Comparison of ENCODE assay signal across 8 mouse cellular contexts in genomic region chr6:113696582-113697221, GRCm38 (mm10). TPM values are rescaled to one million over a fixed set of nuclear protein-coding genes. Genes with fewer than 3 reads are reported as not detected.
DNase-seq lines count a peak whose midpoint lies in the region; ATAC-seq and TF ChIP-seq lines count a peak whose summit lies in the region.

Tatdn2 (plus strand) TSS chr6:113697050.

- ATAC-seq in forebrain, embryonic 11.5 days (replicated peaks; ENCODE audit: low FRiP score), result peak; percentile 99
- peak; percentile 99 for ATAC-seq in heart, embryonic 16.5 days (replicated peaks; ENCODE audit: extremely low read depth, insufficient read depth, low FRiP score)
- ATAC-seq in liver, embryonic 15.5 days (ENCODE audit: insufficient read depth), result peak; percentile 95
- peak; percentile 99 for ATAC-seq in neural tube, embryonic 12.5 days (ENCODE audit: low FRiP score, low read depth)

- H3K9me3 ChIP-seq in CH12.LX (replicated peaks; ENCODE audit: low read length), result no peaks in the 10 kb centered on the region
- no peaks in the 10 kb centered on the region for H3K9me3 ChIP-seq in forebrain, embryonic 11.5 days (ENCODE audit: control insufficient read depth, low read length)
- H3K9me3 ChIP-seq in heart, embryonic 16.5 days (replicated peaks; ENCODE audit: control insufficient read depth, low read length), result no peaks in the 10 kb centered on the region
- no peaks in the 10 kb centered on the region for H3K9me3 ChIP-seq in liver, embryonic 15.5 days (replicated peaks)
- no peaks in the 10 kb centered on the region for H3K9me3 ChIP-seq in neural tube, embryonic 12.5 days

- peak in 1 of 2 experiments; percentile 42; a peak in 2 of 4 replicates for TF ChIP-seq CTCF in CH12.LX (conservative IDR thresholded peaks at IDR 0.05 in 1 of 2, IDR thresholded peaks at IDR 0.05 in 1 of 2; ENCODE audit: low read depth in 2 of 2, low read length in 2 of 2)

- peak; percentile 25; the same call in 1 of the 2 replicates for TF ChIP-seq EP300 in CH12.LX (IDR thresholded peaks at IDR 0.05; ENCODE audit: low read length)

- H3K36me3 ChIP-seq in CH12.LX (replicated peaks in 1 of 2; ENCODE audit: control insufficient read depth in 1 of 2, insufficient read depth in 1 of 2, low read length in 1 of 2), result peaks cover 35 to 53% of the 10 kb centered on the region in 2 experiments
- H3K36me3 ChIP-seq in forebrain, embryonic 11.5 days (ENCODE audit: control insufficient read depth, insufficient read depth, low read length), result no peaks in the 10 kb centered on the region
- peaks cover 6% of the 10 kb centered on the region for H3K36me3 ChIP-seq in heart, embryonic 16.5 days (ENCODE audit: control insufficient read depth, insufficient read depth)
- peaks cover 55% of the 10 kb centered on the region for H3K36me3 ChIP-seq in liver, embryonic 15.5 days (replicated peaks)
- H3K36me3 ChIP-seq in neural tube, embryonic 12.5 days, result peaks cover 16% of the 10 kb centered on the region; the same call in 1 of the 2 replicates

- peak within 1 kb of the TSS; percentile 92 for H3K9ac ChIP-seq in CH12.LX (ENCODE audit: insufficient read depth, low read depth)
- peak within 1 kb of the TSS; percentile 80 for H3K9ac ChIP-seq in forebrain, embryonic 11.5 days (ENCODE audit: low read length)
- H3K9ac ChIP-seq in heart, embryonic 16.5 days (ENCODE audit: low read length), result peak within 1 kb of the TSS; percentile 94
- peak within 1 kb of the TSS; percentile 95 for H3K9ac ChIP-seq in liver, embryonic 15.5 days
- peak within 1 kb of the TSS; percentile 80 for H3K9ac ChIP-seq in neural tube, embryonic 12.5 days

- peak within 1 kb of the TSS; percentile 82 to 97 (median 96) for H3K4me3 ChIP-seq in CH12.LX (replicated peaks in 1 of 3; ENCODE audit: low read depth in 2 of 3, low read length in 2 of 3, poor library complexity in 1 of 3)
- peak within 1 kb of the TSS; percentile 84 for H3K4me3 ChIP-seq in forebrain, embryonic 11.5 days (ENCODE audit: low read depth, low read length)
- H3K4me3 ChIP-seq in heart, embryonic 16.5 days (ENCODE audit: low read length), result peak within 1 kb of the TSS; percentile 98
- peak within 1 kb of the TSS; percentile 85 for H3K4me3 ChIP-seq in liver, embryonic 15.5 days (replicated peaks)
- peak within 1 kb of the TSS; percentile 92 for H3K4me3 ChIP-seq in neural tube, embryonic 12.5 days

- peaks cover 44% of the 10 kb centered on the region for H3K79me2 ChIP-seq in CH12.LX (replicated peaks; ENCODE audit: control insufficient read depth, extremely low read depth, insufficient read depth, poor library complexity, severe bottlenecking)

- peaks cover 15 to 56% of the 10 kb centered on the region in 2 experiments; a peak in 3 of 4 replicates for H3K4me1 ChIP-seq in CH12.LX (ENCODE audit: control insufficient read depth in 1 of 2, insufficient read depth in 2 of 2)
- peaks cover 13% of the 10 kb centered on the region for H3K4me1 ChIP-seq in forebrain, embryonic 11.5 days (replicated peaks; ENCODE audit: control insufficient read depth, insufficient read depth, low read length)
- H3K4me1 ChIP-seq in heart, embryonic 16.5 days (ENCODE audit: control insufficient read depth, insufficient read depth, low read length), result peaks cover 23% of the 10 kb centered on the region
- H3K4me1 ChIP-seq in liver, embryonic 15.5 days (replicated peaks), result peaks cover 84% of the 10 kb centered on the region
- peaks cover 32% of the 10 kb centered on the region for H3K4me1 ChIP-seq in neural tube, embryonic 12.5 days

- WGBS in forebrain, embryonic 11.5 days, result under 1% methylated on average over 50 of the region's 58 CpGs
- WGBS in heart, embryonic 16.5 days, result under 1% methylated on average over 58 of the region's 58 CpGs
- 0% methylated on average over 57 of the region's 58 CpGs for WGBS in liver, embryonic 15.5 days (ENCODE audit: insufficient replicate concordance)
- under 1% methylated on average over 58 of the region's 58 CpGs for WGBS in neural tube, embryonic 12.5 days

- dilution Hi-C loops in CH12.LX (cut with MboI; ENCODE audit: extremely low pct_ligation_motif_present, extremely low pct_unique_long_range_greater_than_20kb, low sequenced_read_pairs), result no loop called here

- TF ChIP-seq POLR2A in CH12.LX (IDR thresholded peaks at IDR 0.05; ENCODE audit: low read depth, low read length), result peak; percentile 70

- TF ChIP-seq RAD21 in CH12.LX (IDR thresholded peaks at IDR 0.05; ENCODE audit: low read depth, low read length), result peak; percentile 25

- H3K4me2 ChIP-seq in CH12.LX (ENCODE audit: insufficient read depth, low read depth, poor library complexity, severe bottlenecking), result peak within 1 kb of the TSS; percentile 93
- H3K4me2 ChIP-seq in forebrain, embryonic 11.5 days (ENCODE audit: low read depth, low read length, severe bottlenecking), result peak within 1 kb of the TSS; percentile 98
- peak within 1 kb of the TSS; percentile 85 for H3K4me2 ChIP-seq in heart, embryonic 16.5 days (ENCODE audit: low read depth, low read length)
- peak within 1 kb of the TSS; percentile 90 for H3K4me2 ChIP-seq in liver, embryonic 15.5 days
- peak within 1 kb of the TSS; percentile 100 for H3K4me2 ChIP-seq in neural tube, embryonic 12.5 days (replicated peaks)

- in situ Hi-C loops in CH12.LX (cut with MboI; ENCODE audit: low pct_ligation_motif_present, low pct_unique_long_range_greater_than_20kb, low sequenced_read_pairs), result no loop called here

- H3K27ac ChIP-seq in CH12.LX (ENCODE audit: insufficient read depth, low read depth), result peak within 1 kb of the TSS; percentile 77
- peak within 1 kb of the TSS; percentile 71 for H3K27ac ChIP-seq in forebrain, embryonic 11.5 days (ENCODE audit: low read depth, low read length)
- peak within 1 kb of the TSS; percentile 94 for H3K27ac ChIP-seq in heart, embryonic 16.5 days (ENCODE audit: low read length)
- peak within 1 kb of the TSS; percentile 99 for H3K27ac ChIP-seq in liver, embryonic 15.5 days (replicated peaks)
- peak within 1 kb of the TSS; percentile 72; the same call in 1 of the 2 replicates for H3K27ac ChIP-seq in neural tube, embryonic 12.5 days

- H3K27me3 ChIP-seq in CH12.LX (replicated peaks), result no peaks in the 10 kb centered on the region
- H3K27me3 ChIP-seq in forebrain, embryonic 11.5 days (ENCODE audit: control insufficient read depth, insufficient read depth, low read length), result no peaks in the 10 kb centered on the region
- no peaks in the 10 kb centered on the region for H3K27me3 ChIP-seq in heart, embryonic 16.5 days (ENCODE audit: control insufficient read depth, insufficient read depth, low read length)
- no peaks in the 10 kb centered on the region for H3K27me3 ChIP-seq in liver, embryonic 15.5 days
- H3K27me3 ChIP-seq in neural tube, embryonic 12.5 days (replicated peaks), result no peaks in the 10 kb centered on the region

- DNase-seq in CH12.LX (ENCODE audit: extremely low read depth), result peak; percentile 98
- DNase-seq in c-Kit-positive CD71-positive TER-119-negative erythroid progenitor cells, embryonic 14.5 days (ENCODE audit: low read depth), result peak; percentile 90
- peak; percentile 97 for DNase-seq in forebrain, embryonic 11.5 days (ENCODE audit: low spot score)
- DNase-seq in kidney, postnatal 36 days, result peak; percentile 97 to 99
- DNase-seq in telencephalon, adult 2 months (ENCODE audit: low read depth, low spot score), result peak; percentile 98

TF ChIP-seq in CH12.LX, 34 proteins besides CTCF, POLR2A, EP300 and RAD21 (continues in another document):
- TF ChIP-seq GABPA (IDR thresholded peaks at IDR 0.05; ENCODE audit: insufficient replicate concordance, low read depth, low read length) (no peak), ZNF384 (IDR thresholded peaks at IDR 0.05; ENCODE audit: low read depth, low read length) (peak; percentile 99), ETS1 (conservative IDR thresholded peaks at IDR 0.05; ENCODE audit: low read depth, low read length) (peak; percentile 90), JUND (conservative IDR thresholded peaks at IDR 0.05; ENCODE audit: low read depth, low read length) (no peak), CHD1 (IDR thresholded peaks at IDR 0.05; ENCODE audit: low read depth, low read length) (no peak), HCFC1 (IDR thresholded peaks at IDR 0.05; ENCODE audit: low read depth, low read length) (peak; percentile 69), SIN3A (IDR thresholded peaks at IDR 0.05; ENCODE audit: low read length) (peak; percentile 89), E2F4 (IDR thresholded peaks at IDR 0.05; ENCODE audit: insufficient replicate concordance, low read depth, low read length) (0 out of 2 replicates have a peak, but pooled peaks have one; percentile 78), MXI1 (IDR thresholded peaks at IDR 0.05; ENCODE audit: low read depth, low read length) (peak; percentile 82; the same call in 1 of the 2 replicates), NRF1 (IDR thresholded peaks at IDR 0.05; ENCODE audit: low read depth, low read length) (peak; percentile 33; the same call in 1 of the 2 replicates), USF1 (IDR thresholded peaks at IDR 0.05; ENCODE audit: low read depth, low read length) (peak; percentile 77), ZKSCAN1 (IDR thresholded peaks at IDR 0.05; ENCODE audit: borderline replicate concordance, low read depth, low read length) (peak; percentile 13; the same call in 1 of the 2 replicates), TCF12 (IDR thresholded peaks at IDR 0.05; ENCODE audit: low read depth, low read length) (peak; percentile 57; the same call in 1 of the 2 replicates), IRF4 (IDR thresholded peaks at IDR 0.05; ENCODE audit: low read depth, low read length) (peak; percentile 75), MAFK (IDR thresholded peaks at IDR 0.05; ENCODE audit: insufficient replicate concordance, low read length) (0 out of 2 replicates have a peak, but pooled peaks have one; percentile 3), USF2 (conservative IDR thresholded peaks at IDR 0.05; ENCODE audit: low read depth, low read length) (peak; percentile 53), ELF1 (IDR thresholded peaks at IDR 0.05; ENCODE audit: low read depth, low read length) (0 out of 2 replicates have a peak, but pooled peaks have one; percentile 27), PAX5 (IDR thresholded peaks at IDR 0.05; ENCODE audit: low read length) (no peak), MEF2A (IDR thresholded peaks at IDR 0.05; ENCODE audit: borderline replicate concordance, low read depth, low read length) (peak; percentile 91), ZMIZ1 (IDR thresholded peaks at IDR 0.05; ENCODE audit: low read depth, low read length) (peak; percentile 39; the same call in 1 of the 2 replicates), MAX (IDR thresholded peaks at IDR 0.05; ENCODE audit: low read length) (peak; percentile 95)

RNA-seq across cellular contexts. Expression of gene Tatdn2, which starts in this region (rescaled TPM):
- total RNA-seq in CH12.LX (2012; rRNA removed), result 35.1 and 62.5 TPM in 2 replicates
- 34.5 and 35.5 TPM in 2 replicates for total RNA-seq in CH12.LX (2014; rRNA removed)
- 58.0 and 70.8 TPM in 2 replicates for polyA plus RNA-seq in CH12.LX (2012; ENCODE audit: insufficient read length, low read depth)
- polyA plus RNA-seq in forebrain, embryonic 11.5 days (2014; fragmentation: Nextera tagmentation; extraction: Ambion mirVana), result 0.88 and 1.5 TPM in 2 replicates
- 0.49 and 0.74 TPM in 2 replicates for polyA plus RNA-seq in heart, embryonic 16.5 days (2015; fragmentation: Nextera tagmentation; extraction: Ambion mirVana)
- polyA plus RNA-seq in liver, embryonic 15.5 days (2015; fragmentation: Nextera tagmentation; extraction: Ambion mirVana), result 0.77 and 0.83 TPM in 2 replicates
- 0.66 and 1.1 TPM in 2 replicates for polyA plus RNA-seq in neural tube, embryonic 12.5 days (2016; fragmentation: Nextera tagmentation; extraction: Ambion mirVana)

Comparison
In these comparisons a context has a peak if more than half of its experiments do, and no peak if none do; other contexts are left out.
1. Peak in every context shown above with its lines: DNase-seq, ATAC-seq, H3K4me3 ChIP-seq and H3K27ac ChIP-seq.
2. RNA of gene Tatdn2 (polyA plus RNA-seq): 58.0 to 70.8 TPM in CH12.LX; 0.88 to 1.5 TPM in forebrain, embryonic 11.5 days, 0.77 to 0.83 TPM in liver, embryonic 15.5 days, 0.66 to 1.1 TPM in neural tube, embryonic 12.5 days and 0.49 to 0.74 TPM in heart, embryonic 16.5 days; every median in the first group is over 10 times any median in the second.
3. Peak in ATAC-seq, H3K4me3 ChIP-seq, H3K27ac ChIP-seq, H3K9ac ChIP-seq and H3K4me2 ChIP-seq in heart, embryonic 16.5 days; RNA of the gene not detected or under 1 TPM.
4. Peak in ATAC-seq, H3K4me3 ChIP-seq, H3K27ac ChIP-seq, H3K9ac ChIP-seq and H3K4me2 ChIP-seq in liver, embryonic 15.5 days; RNA of the gene not detected or under 1 TPM.